Mouse (Mus musculus) heart, postnatal 0 days (tissue): ENCODE data around the gene Dkk1. TPM values are rescaled to one million over a fixed set of nuclear protein-coding genes. Genes with fewer than 3 reads are reported as not detected.

Experiments
- ATAC-seq: fragments of 200-750 bp; cut with Nextera tagmentation; 2 replicates; pipeline ENCODE4 v1.8.0; 2017; ENCODE audit warnings: low read depth, moderate number of reproducible peaks, moderate library complexity; ENCODE audit not compliant: insufficient read depth
- DNase-seq: peaks from one replicate; pipeline ENCODE4 v3.0.0-alpha.2; 2016; ENCODE audit warnings: low spot score
- H3K27ac ChIP-seq: fragments of 300-500 bp; sonication (generic); 2 replicates; pipeline ENCODE4 v1.5.1; 2014; ENCODE audit warnings: low read depth, mild to moderate bottlenecking
- H3K27me3 ChIP-seq: fragments of 300-500 bp; sonication (generic); 2 replicates; pipeline ENCODE4 v1.6.1; 2014; ENCODE audit warnings: low read length, mixed read lengths; ENCODE audit not compliant: control insufficient read depth, insufficient read depth
- H3K36me3 ChIP-seq: fragments of 300-500 bp; sonication (generic); replicated peaks from 2 replicates; pipeline ENCODE4 v1.6.1; 2014; ENCODE audit warnings: low read length, mixed read lengths; ENCODE audit not compliant: control insufficient read depth, insufficient read depth
- H3K4me1 ChIP-seq: fragments of 300-500 bp; sonication (generic); 2 replicates; pipeline ENCODE4 v1.6.1; 2014; ENCODE audit warnings: antibody characterized with exemption; ENCODE audit not compliant: control insufficient read depth, insufficient read depth
- H3K4me2 ChIP-seq: fragments of 300-500 bp; sonication (generic); 2 replicates; pipeline ENCODE4 v1.6.1; 2014; ENCODE audit warnings: low read depth, mild to moderate bottlenecking, low read length, moderate library complexity
- H3K4me3 ChIP-seq: fragments of 300-500 bp; sonication (generic); 2 replicates; pipeline ENCODE4 v1.5.1; 2014; ENCODE audit warnings: low read depth, low read length
- H3K9ac ChIP-seq: fragments of 300-500 bp; sonication (generic); replicated peaks from 2 replicates; pipeline ENCODE4 v1.6.1; 2014; ENCODE audit warnings: low read depth, low read length, mixed read lengths
- H3K9me3 ChIP-seq: fragments of 300-500 bp; sonication (generic); replicated peaks from 2 replicates; pipeline ENCODE4 v1.6.1; 2016; ENCODE audit warnings: low read length; ENCODE audit not compliant: control insufficient read depth
- CTCF ChIP-seq: IDR thresholded peaks from 2 replicates; pipeline ENCODE4 v1.5.1; 2016; ENCODE audit warnings: antibody characterized with exemption, control low read depth, low read depth
- EP300 ChIP-seq: IDR thresholded peaks from 2 replicates; pipeline ENCODE4 v1.6.1; 2016; ENCODE audit warnings: antibody characterized with exemption, low read depth
- WGBS: fragments of 180-500 bp; shearing (Covaris S2); extraction: QIAGEN DNeasy Blood & Tissue Kit; methylation state at CpG from one replicate; pipeline ENCODE4 v1.1.7; 2014; 5-methylcytosine and 5-hydroxymethylcytosine counted together
- polyA plus RNA-seq: library from polyadenylated mRNA; unstranded; fragments of >200 nt; fragmentation: Nextera tagmentation; extraction: Ambion mirVana; gene quantifications from 2 replicates; pipeline ENCODE4 v1.2.1, GENCODE M21; 2015
- total RNA-seq: library from RNA; depleted of rRNA; stranded (reverse); fragments of >200 nt; gene quantifications from 2 replicates; pipeline ENCODE4 v1.2.3, GENCODE M21; 2014; ENCODE audit warnings: low replicate concordance

The Dkk1 gene
- total and polyA plus RNA-seq, 2 experiments from 2014 or later: not detected

DNA sequence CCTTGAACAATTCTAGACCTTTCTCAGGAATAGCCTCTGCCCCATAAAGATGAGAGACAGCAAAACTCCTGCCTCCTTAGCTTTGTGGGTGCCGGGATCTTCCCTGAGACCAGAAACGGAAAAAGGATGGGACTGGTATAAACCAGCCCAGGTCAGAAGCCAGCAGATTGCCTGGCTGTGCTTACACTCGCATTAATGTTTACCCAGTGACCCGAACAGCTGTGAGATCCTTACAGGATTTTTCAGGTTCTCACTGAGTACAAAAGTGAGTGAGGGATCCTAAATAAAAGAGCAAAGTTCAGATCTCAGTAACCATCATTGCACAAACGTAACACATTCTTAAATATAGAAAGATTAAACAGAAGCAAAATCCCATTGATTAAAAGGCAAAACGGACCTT, 32.7 kb downstream of the Dkk1 start:
- H3K9ac ChIP-seq: no peak overlapping the region
- no peak overlapping the region for H3K27ac ChIP-seq
- H3K9me3 ChIP-seq: no peaks in the 10 kb centered on the region
- H3K27me3 ChIP-seq: no peaks in the 10 kb centered on the region
- H3K4me2 ChIP-seq: no peak overlapping the region
- ATAC-seq (no peak), DNase-seq (no peak)
- H3K4me1 ChIP-seq: no peaks in the 10 kb centered on the region
- H3K36me3 ChIP-seq: no peaks in the 10 kb centered on the region
- 52% methylated on average over 6 of the region's 6 CpGs for WGBS
- TF ChIP-seq EP300: no peak
- no peak for TF ChIP-seq CTCF
- no peak overlapping the region for H3K4me3 ChIP-seq

DNA sequence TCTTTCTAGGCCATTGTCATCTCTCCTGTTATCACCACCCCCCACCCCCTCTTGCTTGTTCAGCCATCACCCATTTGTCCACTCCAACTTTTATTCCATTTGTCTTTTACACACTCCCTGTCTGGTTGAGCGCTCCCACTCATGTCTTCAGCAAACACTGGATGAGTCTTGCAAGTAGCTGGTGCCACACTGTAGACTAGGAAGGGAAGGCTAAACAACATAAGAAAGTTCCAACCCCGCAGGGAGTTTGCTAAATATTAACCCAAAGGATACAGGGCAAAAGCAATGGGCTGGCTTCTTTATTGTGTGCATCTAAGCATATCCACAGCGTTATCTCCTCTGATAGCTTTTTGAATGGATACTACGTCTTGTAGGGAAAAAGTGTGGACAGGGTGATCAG, 39.0 kb downstream of the Dkk1 start:
- DNase-seq: no peak
- no peaks in the 10 kb centered on the region for H3K36me3 ChIP-seq
- H3K9me3 ChIP-seq: no peaks in the 10 kb centered on the region
- no peaks in the 10 kb centered on the region for H3K4me1 ChIP-seq
- no peak overlapping the region for H3K4me3 ChIP-seq
- ATAC-seq: no peak
- TF ChIP-seq EP300: no peak
- no peak for TF ChIP-seq CTCF
- WGBS: 84% methylated on average over 4 of the region's 4 CpGs
- no peaks in the 10 kb centered on the region for H3K27me3 ChIP-seq
- H3K27ac ChIP-seq: no peak overlapping the region
- no peak overlapping the region for H3K9ac ChIP-seq
- H3K4me2 ChIP-seq: no peak overlapping the region

DNA sequence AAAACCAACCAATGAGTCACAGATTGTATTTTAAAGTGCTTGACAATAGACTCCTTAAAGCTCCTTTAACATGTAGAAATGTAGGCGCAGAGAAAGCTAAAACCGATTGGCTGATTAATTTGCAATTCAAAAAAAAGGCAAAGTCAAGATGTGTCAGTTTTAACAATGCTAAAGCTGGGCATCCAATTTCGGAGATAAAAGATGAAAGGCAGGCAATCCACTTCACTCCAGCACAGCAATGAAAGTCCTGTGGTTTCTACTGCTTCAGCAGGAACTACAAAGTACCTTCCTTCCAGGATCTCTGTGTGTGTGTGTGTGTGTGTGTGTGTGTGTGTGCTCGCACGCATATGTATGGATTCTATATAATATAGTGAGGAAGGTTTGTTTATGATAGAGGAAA, 44.0 kb downstream of the Dkk1 start:
- Histone ChIP-seq H3K4me3 (no peak overlapping the region), H3K9me3 (no peaks in the 10 kb centered on the region), H3K27ac (no peak overlapping the region), H3K4me2 (no peak overlapping the region), H3K9ac (no peak overlapping the region), H3K27me3 (no peaks in the 10 kb centered on the region), H3K4me1 (no peaks in the 10 kb centered on the region), H3K36me3 (no peaks in the 10 kb centered on the region)
- 51% methylated on average over 5 of the region's 5 CpGs for WGBS
- no peak for DNase-seq
- TF ChIP-seq EP300: no peak
- TF ChIP-seq CTCF: no peak
- ATAC-seq: no peak
